Mouse (Mus musculus) liver, postnatal 0 days (tissue): ENCODE results near the gene Fktn. TPM values are rescaled to one million over a fixed set of nuclear protein-coding genes. Genes with fewer than 3 reads are reported as not detected.
"Not testable (repeated sequence)": the region's sequence is repeated elsewhere in the genome, so short reads cannot be mapped to it uniquely, and the experiment has no call there.

Source experiments
- ATAC-seq: fragments of 200-750 bp; cut with Nextera tagmentation; 2 replicates; pipeline ENCODE4 v1.8.0; 2017; ENCODE audit warnings: mild to moderate bottlenecking, moderate library complexity
- DNase-seq: peaks from one replicate; pipeline ENCODE4 v3.0.0-alpha.2; 2016
- H3K27ac ChIP-seq: fragments of 300-500 bp; sonication (generic); 2 replicates; pipeline ENCODE4 v1.5.1; 2014; ENCODE audit warnings: antibody characterized with exemption, moderate library complexity, mild to moderate bottlenecking, low read depth
- H3K27me3 ChIP-seq: fragments of 300-500 bp; sonication (generic); 2 replicates; pipeline ENCODE4 v1.6.1; 2014; ENCODE audit warnings: low read length, control low read depth, mixed read lengths; ENCODE audit not compliant: insufficient read depth
- H3K36me3 ChIP-seq: fragments of 300-500 bp; sonication (generic); replicated peaks from 2 replicates; pipeline ENCODE4 v1.6.1; 2014; ENCODE audit warnings: mild to moderate bottlenecking, control low read depth, low read length, moderate library complexity, mixed read lengths; ENCODE audit not compliant: insufficient read depth
- H3K4me1 ChIP-seq: fragments of 300-500 bp; sonication (generic); 2 replicates; pipeline ENCODE4 v1.6.1; 2014; ENCODE audit warnings: antibody characterized with exemption, mild to moderate bottlenecking, control low read depth; ENCODE audit not compliant: insufficient read depth
- H3K4me2 ChIP-seq: fragments of 300-500 bp; sonication (generic); 2 replicates; pipeline ENCODE4 v1.6.1; 2014; ENCODE audit warnings: low read depth, mild to moderate bottlenecking, low read length, moderate library complexity, mixed read lengths
- H3K4me3 ChIP-seq: fragments of 300-500 bp; sonication (generic); 2 replicates; pipeline ENCODE4 v1.5.1; 2014; ENCODE audit warnings: low read depth, low read length
- H3K9ac ChIP-seq: fragments of 300-500 bp; sonication (generic); replicated peaks from 2 replicates; pipeline ENCODE4 v1.6.1; 2014; ENCODE audit warnings: mild to moderate bottlenecking, moderate library complexity
- H3K9me3 ChIP-seq: fragments of 300-500 bp; sonication (generic); 2 replicates; pipeline ENCODE4 v1.6.1; 2016; ENCODE audit warnings: mild to moderate bottlenecking, control low read depth, low read length, mixed read lengths
- CTCF ChIP-seq: sonication (generic); IDR thresholded peaks from 2 replicates; pipeline ENCODE4 v1.5.1; 2016; ENCODE audit warnings: antibody characterized with exemption, low read depth
- EP300 ChIP-seq: IDR thresholded peaks from 2 replicates; pipeline ENCODE4 v1.6.1; 2016; ENCODE audit warnings: antibody characterized with exemption, low read depth, mild to moderate bottlenecking
- WGBS: fragments of 180-500 bp; shearing (Covaris S2); extraction: QIAGEN DNeasy Blood & Tissue Kit; methylation state at CpG from one replicate; pipeline ENCODE4 v1.1.7; 2014; ENCODE audit not compliant: insufficient replicate concordance; 5-methylcytosine and 5-hydroxymethylcytosine counted together
- polyA plus RNA-seq: library from polyadenylated mRNA; unstranded; fragments of >200 nt; fragmentation: Nextera tagmentation; extraction: Ambion mirVana; gene quantifications from 2 replicates; pipeline ENCODE4 v1.2.1, GENCODE M21; 2015

Gene Fktn
- polyA plus RNA-seq, 1 experiment from 2014 or later, result 2.5 TPM

DNA sequence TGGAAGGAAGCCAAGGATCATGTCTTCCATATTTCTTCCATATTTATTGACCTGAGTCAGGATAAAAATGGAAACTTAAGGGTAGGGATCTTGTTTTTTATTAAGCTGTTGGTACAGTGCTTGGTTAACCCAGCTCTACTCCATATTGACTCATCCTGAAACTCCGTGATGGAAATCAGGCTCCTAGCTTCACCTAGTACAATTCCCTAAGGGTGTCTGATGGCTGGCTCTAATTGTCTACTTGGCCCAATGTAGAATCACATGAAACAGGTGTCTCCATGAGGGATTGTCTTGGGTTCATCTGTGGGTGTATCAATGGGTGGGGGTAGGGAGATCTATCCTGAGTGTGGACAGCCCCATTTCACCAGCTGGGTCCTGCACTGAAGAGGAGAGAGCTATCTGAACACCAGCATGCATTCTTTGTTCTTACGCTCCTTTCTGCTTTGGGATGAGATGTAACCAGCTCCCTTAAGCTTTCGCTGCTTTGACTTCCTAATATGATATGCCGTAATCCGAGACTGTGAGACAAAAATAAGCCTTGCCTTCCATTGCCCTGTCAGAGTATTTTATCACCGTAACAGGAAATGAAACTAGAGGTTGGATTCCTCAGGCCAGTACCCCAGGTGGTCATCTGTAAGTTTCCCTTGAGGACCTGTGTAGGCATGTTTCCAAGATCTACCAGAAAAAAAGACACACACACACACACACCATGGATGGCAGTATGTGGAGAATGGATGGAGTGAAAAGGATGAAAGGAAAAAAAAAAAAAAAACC, 3.1 kb upstream of the Fktn start:
- no peaks in the 10 kb centered on the region for H3K9me3 ChIP-seq
- no peak overlapping the region for H3K27ac ChIP-seq
- DNase-seq (no peak), ATAC-seq (no peak)
- 81% methylated on average over 6 of the region's 6 CpGs for WGBS
- H3K36me3 ChIP-seq, result no peaks in the 10 kb centered on the region
- H3K9ac ChIP-seq, result no peak overlapping the region
- peaks cover 7% of the 10 kb centered on the region for H3K4me1 ChIP-seq
- H3K4me2 ChIP-seq, result no peak overlapping the region
- no peak overlapping the region for H3K4me3 ChIP-seq
- H3K27me3 ChIP-seq, result no peaks in the 10 kb centered on the region
- TF ChIP-seq CTCF (no peak), EP300 (no peak)

DNA sequence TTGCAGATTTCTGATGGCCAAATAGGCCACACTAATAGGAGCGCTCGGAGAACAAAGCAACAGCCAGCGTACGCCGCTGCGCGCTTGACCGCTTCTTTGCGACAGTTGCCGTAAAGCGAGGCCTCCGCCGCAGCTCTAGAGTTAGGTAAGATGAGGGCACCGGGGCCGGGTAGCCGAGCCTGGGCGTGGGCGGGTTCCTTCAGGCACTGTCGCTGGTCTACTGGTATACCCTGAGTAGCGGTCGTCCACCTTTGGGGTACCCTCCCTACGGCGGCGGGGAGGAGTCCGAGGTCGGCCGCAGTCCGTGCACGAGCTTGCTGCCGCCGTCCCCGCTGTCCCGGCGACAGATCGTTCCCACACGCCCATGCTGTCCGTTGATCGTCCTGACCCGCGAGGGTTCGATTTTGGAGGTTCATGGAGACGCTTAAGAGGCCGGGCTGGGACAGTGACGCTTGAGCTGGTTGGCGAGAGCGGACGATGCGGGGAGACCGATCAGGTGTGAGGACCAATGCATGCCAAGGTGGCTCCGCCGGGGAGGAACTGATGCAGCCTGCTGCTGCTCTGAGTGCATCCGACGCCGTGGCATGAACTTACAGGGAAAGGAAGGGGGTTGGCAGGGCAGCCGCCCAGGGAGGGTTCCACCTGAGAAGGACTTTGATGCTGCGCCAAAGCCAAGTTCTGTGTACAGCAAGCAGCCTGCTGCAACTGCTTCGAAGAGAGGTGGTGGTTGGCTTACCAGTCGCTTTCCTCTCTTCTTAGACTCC, 435 bp downstream of the Fktn start:
- peaks cover 7% of the 10 kb centered on the region for H3K4me1 ChIP-seq
- H3K27me3 ChIP-seq, result no peaks in the 10 kb centered on the region
- no peaks in the 10 kb centered on the region for H3K36me3 ChIP-seq
- peak overlapping the region; percentile 76 for H3K27ac ChIP-seq
- peak overlapping the region; percentile 78 for H3K4me3 ChIP-seq
- TF ChIP-seq CTCF, result no peak
- TF ChIP-seq EP300, result no peak
- DNase-seq, result peak; percentile 92
- no peaks in the 10 kb centered on the region for H3K9me3 ChIP-seq
- peak overlapping the region; percentile 90 for H3K4me2 ChIP-seq
- H3K9ac ChIP-seq, result peak overlapping the region; percentile 78
- peak; percentile 95 for ATAC-seq
- 6% methylated on average over 58 of the region's 58 CpGs for WGBS

DNA sequence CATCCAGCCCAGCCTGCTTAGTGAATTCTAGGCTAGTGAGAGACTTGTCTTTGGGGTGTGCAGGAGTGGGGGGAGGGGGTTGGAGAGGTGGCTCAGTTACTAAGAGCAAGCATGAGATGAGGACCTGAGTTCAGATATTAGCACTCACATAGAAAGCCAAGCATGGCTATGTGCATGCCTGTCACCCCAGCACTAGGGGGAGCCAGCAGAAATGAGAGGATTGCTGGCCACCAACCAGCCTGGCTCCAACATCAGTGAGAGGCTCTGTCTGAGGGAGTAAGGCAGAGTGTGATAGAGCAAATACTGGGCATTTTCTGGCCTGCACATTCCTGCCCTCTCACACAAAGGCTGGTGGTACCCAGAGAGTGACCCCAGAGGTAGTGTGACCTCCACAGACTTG, 2.2 kb downstream of the Fktn start:
- no peak overlapping the region for H3K27ac ChIP-seq
- no peak for ATAC-seq
- no peak overlapping the region for H3K4me2 ChIP-seq
- no peak for DNase-seq
- no peaks in the 10 kb centered on the region for H3K27me3 ChIP-seq
- no peak overlapping the region for H3K9ac ChIP-seq
- H3K4me1 ChIP-seq, result peaks cover 7% of the 10 kb centered on the region
- no peak overlapping the region for H3K4me3 ChIP-seq
- no peaks in the 10 kb centered on the region for H3K36me3 ChIP-seq
- TF ChIP-seq EP300, result no peak
- peak; percentile 53 for TF ChIP-seq CTCF
- H3K9me3 ChIP-seq, result no peaks in the 10 kb centered on the region

DNA sequence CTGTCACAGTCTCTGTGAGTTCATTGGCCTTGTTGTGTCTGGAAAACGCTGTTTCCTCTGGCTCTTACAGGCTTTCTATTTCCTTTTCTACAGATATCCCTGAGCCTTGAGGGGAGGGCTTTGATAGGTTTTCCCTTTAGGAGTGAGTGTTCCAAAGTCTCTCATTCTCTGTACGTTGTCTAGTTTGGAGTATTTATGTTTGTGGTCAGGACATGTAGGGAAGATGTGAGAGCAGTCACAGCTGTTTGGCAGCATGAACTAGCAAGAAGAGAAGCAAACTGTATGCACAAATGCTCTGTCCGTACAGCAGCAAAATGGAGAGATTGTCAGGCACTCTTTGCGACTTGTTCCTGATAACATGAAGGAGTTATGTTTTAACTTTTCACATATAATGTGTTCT, 3.7 kb downstream of the Fktn start:
- H3K36me3 ChIP-seq, result no peaks in the 10 kb centered on the region
- no peak for TF ChIP-seq CTCF
- no peak for TF ChIP-seq EP300
- no peak overlapping the region for H3K4me3 ChIP-seq
- H3K4me2 ChIP-seq, result no peak overlapping the region
- no peaks in the 10 kb centered on the region for H3K9me3 ChIP-seq
- ATAC-seq, result no peak
- 69% methylated on average over 4 of the region's 4 CpGs for WGBS
- no peak overlapping the region for H3K27ac ChIP-seq
- DNase-seq, result no peak
- H3K9ac ChIP-seq, result no peak overlapping the region
- peaks cover 7% of the 10 kb centered on the region for H3K4me1 ChIP-seq
- no peaks in the 10 kb centered on the region for H3K27me3 ChIP-seq

DNA sequence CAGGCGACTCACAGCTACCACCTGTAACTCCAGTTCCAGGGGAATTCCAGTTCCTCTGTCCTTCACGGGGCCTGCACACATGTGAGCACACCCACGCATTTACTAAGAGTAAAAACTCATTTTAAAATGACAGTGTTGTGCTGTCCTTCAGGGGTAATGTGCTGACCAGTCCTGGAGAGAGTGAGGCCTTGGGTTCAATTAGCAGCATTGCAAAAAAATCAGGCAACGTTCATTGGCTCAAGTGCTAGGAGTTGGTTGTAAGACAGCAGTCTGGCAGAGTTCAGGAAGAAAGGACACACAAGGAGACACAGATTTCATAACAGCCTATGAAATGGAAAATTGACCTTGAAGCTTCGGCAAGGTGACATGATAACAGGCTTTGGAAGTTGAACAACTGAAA, 4.5 kb downstream of the Fktn start:
- TF ChIP-seq CTCF (no peak), EP300 (no peak)
- ATAC-seq (no peak), DNase-seq (no peak)
- H3K9me3 ChIP-seq, result no peaks in the 10 kb centered on the region
- H3K27me3 ChIP-seq, result no peaks in the 10 kb centered on the region
- 58% methylated on average over 5 of the region's 5 CpGs for WGBS
- no peak overlapping the region for H3K4me2 ChIP-seq
- peaks cover 7% of the 10 kb centered on the region for H3K4me1 ChIP-seq
- H3K36me3 ChIP-seq, result no peaks in the 10 kb centered on the region
- no peak overlapping the region for H3K27ac ChIP-seq
- H3K4me3 ChIP-seq, result no peak overlapping the region
- no peak overlapping the region for H3K9ac ChIP-seq

DNA sequence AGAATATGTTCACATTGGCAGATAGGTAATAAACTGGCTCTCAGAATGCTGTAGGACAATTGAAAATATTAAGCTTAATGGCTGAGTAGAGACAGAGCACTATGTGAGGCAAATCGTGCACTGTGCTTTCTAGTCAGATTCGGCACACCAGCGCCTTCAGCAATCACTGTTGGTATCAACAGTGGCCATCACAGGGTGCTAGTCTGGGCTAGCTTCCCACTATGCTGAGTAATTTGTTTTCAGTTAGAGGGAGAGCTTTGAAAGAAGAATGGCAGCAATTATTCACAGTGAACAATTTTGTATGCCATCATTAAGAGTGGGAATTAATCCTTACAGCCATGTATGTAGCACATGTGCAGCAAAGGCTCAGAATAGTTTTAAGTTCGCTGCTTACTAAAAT, 8.7 kb downstream of the Fktn start:
- H3K9me3 ChIP-seq, result no peaks in the 10 kb centered on the region
- no peak overlapping the region for H3K27ac ChIP-seq
- H3K36me3 ChIP-seq, result no peaks in the 10 kb centered on the region
- no peaks in the 10 kb centered on the region for H3K27me3 ChIP-seq
- 92% methylated on average over 4 of the region's 4 CpGs for WGBS
- H3K4me3 ChIP-seq, result no peak overlapping the region
- ATAC-seq (no peak), DNase-seq (no peak)
- TF ChIP-seq EP300, result no peak
- no peak for TF ChIP-seq CTCF
- no peaks in the 10 kb centered on the region for H3K4me1 ChIP-seq
- no peak overlapping the region for H3K4me2 ChIP-seq
- H3K9ac ChIP-seq, result no peak overlapping the region

DNA sequence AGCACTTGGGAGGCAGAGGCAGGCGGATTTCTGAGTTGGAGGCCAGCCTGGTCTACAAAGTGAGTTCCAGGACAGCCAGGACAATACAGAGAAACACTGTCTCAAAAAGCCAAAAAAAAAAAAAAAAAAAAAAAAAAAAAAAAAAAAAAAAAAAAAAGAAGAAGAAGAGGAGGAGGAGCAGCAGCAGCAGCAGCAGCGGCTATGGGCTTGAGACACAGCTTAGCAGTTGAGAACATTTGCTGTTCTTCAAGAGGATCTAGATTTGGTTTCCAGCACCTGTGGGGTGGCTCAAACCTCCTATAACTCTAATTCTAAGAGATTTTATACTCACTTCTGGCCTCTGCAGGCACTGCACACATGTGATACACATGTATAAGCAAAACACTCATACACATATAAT, 12.3 kb downstream of the Fktn start:
- WGBS, result 90% methylated on average over 2 of the region's 2 CpGs
- ATAC-seq, result not testable (repeated sequence)

More for the DNA sequence above, 12.3 kb downstream of the Fktn start:
- H3K27me3 ChIP-seq, H3K9me3 ChIP-seq, H3K4me1 ChIP-seq, H3K4me3 ChIP-seq, H3K27ac ChIP-seq, H3K9ac ChIP-seq, H3K4me2 ChIP-seq, DNase-seq, H3K36me3 ChIP-seq: not testable (repeated sequence)
